Mouse (Mus musculus): ENCODE measurements around the gene Tap1.
"Not testable (repeated sequence)": the region's sequence is repeated elsewhere in the genome, so short reads cannot be mapped to it uniquely, and the experiment has no call there.

Gene Tap1

DNA sequence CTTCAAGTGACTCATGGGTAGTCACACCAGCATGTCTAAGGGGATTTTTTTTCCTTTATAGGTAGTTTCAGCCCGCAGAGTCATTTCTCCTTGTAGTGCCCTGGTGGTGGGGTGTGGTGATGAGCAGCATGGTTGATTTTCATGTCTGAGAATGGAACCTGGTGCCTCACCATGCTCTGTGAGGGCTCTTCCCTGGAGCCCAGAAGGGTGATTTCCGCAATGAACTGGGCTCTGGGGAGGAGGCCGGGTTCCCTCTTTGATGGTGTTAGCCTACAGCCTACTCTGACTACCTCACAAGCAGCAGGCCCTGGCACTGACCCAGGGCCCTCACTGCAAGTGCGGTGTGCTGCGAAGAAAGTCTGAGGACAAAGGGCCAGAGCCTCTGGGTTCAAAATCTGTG is 16.1 kb downstream of the Tap1 start, which contains the start of gene Tap2:
Tap2 (plus strand) TSS at position 84 of the 400 bp plus-strand sequence.
- DNase-seq (ENCODE audit: low read depth in 2 of 2, low spot score in 2 of 2), result no peak

DNA sequence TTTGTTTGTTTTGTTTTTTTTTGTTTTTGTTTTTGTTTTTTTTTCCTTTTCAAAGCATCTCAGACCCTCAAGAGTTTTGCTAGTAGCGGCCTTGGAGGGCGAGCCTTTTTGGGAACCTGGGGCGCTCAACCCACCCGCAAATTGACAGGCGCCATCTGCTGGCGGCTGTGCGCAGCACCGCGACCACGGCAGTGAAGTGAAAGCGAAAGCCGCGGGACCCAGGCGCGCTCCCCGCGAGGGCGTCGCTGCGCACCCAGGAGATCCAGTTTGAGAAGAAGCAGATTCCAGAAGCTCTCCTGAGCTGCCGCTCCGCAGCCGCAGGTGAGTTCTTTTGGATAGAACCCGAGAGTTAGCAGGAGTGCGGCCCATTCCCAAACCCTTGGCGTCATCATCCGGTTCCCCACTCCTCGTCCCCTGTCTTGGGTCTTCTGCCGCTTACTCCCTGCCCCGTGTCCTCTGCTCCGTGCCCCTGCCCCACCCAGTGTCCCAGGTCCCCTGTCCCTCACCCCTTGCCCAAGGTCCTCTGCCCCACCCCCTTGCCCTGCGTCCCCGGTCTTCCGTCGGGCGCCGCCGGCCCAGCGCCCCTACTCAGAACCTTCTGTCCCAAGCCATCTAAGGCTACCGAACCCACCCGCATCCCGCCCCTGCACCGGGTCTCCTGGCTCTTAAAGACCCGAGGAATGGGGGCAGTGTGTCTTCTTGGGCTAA is 17.1 kb downstream of the Tap1 start:
- peak; percentile 91 to 93 for DNase-seq (ENCODE audit: low read depth in 2 of 2, low spot score in 2 of 2)

DNA sequence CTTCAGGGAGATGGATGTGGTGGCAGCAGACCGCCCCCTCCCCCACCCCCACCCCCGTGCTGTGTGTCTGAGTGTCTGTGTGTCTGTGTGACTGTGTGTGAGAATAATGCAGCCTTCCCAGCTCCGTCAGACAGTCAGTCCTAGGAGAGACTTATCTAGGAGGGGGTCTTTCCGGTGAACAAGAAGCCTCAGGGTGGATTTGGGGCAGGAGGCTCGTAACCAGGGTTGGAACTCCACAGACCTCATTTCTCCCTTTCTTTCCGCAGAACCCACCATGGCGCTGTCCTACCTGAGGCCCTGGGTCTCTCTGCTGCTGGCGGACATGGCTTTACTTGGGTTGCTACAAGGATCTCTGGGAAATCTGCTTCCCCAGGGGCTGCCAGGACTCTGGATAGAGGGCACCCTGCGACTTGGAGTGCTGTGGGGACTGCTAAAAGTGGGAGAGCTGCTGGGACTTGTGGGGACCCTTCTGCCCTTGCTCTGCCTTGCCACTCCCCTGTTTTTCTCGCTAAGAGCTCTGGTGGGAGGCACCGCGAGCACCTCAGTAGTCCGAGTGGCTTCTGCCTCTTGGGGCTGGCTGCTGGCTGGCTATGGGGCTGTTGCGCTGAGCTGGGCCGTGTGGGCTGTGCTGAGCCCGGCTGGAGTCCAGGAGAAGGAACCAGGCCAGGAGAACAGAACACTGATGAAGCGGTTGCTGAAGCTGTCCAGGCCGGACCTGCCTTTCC is 17.8 kb downstream of the Tap1 start:
- peak in 1 of 2 experiments; percentile 16 for DNase-seq (ENCODE audit: low read depth in 2 of 2, low spot score in 2 of 2)

DNA sequence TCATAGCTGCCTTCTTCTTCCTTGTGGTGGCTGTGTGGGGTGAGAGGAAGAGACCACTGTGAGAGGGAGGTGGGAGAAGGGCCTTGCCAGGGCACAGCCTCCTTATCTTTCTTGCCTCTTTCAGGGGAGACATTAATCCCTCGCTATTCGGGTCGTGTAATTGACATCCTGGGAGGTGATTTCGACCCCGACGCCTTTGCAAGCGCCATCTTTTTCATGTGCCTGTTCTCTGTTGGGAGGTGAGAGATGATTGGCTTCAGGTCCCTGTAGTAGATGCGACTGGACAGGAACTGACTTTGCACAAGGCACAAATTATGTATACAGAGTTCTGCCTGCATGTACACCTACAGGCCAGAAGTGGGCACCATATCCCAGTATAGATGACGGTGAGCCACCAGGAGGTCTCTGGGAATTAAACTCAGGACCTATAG is 18.4 kb downstream of the Tap1 start:
- DNase-seq (ENCODE audit: low read depth in 2 of 2, low spot score in 2 of 2), result peak in 1 of 2 experiments; percentile 42

DNA sequence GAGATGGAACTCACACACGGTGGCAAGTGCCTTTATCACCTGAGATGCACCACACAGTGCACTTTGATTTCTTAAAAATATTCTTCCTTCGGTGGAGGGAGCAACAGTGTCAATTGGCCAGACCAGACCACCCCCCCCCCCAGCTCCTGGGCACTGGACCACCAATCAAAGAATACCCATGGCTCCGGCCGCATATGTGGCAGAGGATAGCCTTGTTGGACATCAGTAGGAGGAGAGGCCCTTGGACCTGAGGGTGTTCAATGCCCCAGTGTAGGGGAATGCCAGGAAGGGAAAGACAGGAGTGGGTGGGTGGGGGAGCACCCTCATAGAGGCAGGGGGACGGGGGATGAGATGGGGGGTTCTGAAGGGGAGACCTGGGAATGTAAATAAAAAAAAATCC is 19.4 kb downstream of the Tap1 start:
- no peak for DNase-seq (ENCODE audit: low read depth in 2 of 2, low spot score in 2 of 2)

DNA sequence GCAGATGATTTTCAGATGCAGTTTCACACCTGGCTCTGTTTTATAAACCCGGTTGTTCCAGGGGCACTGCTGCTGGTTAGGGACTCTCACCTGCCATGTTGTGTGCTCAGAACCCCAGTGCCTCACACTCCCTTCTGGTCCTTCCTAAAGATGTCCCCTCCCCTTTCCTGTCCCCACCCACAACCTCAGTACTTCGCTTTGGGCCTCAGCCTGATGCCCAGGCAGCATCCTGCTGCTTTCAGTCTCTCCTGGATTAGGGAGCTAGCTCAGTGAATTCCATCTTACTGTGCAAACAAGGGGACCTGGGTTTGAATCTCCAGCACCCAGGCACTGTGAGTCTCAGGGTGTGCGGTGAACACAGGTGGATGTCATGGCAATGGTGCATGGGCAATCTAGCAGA is 20.1 kb downstream of the Tap1 start:
- no peak for DNase-seq (ENCODE audit: low read depth in 2 of 2, low spot score in 2 of 2)

DNA sequence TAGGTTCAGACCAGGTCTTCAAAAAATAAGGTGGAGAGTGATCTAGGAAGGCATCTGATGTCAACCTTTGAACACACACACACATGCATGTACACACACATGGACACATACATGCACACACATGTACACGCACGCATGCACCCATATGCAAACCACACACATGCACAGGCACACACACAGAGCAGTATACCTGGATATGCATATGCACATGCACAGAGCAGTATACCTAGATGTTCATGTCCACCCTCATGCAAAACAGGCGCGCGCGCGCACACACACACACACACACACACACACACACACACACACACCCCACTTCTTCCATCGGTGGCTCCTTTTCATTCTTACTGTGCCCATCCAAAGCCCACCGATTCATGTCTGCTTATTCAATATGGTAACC is 20.5 kb downstream of the Tap1 start:
- DNase-seq (ENCODE audit: low read depth in 2 of 2, low spot score in 2 of 2), result no peak

DNA sequence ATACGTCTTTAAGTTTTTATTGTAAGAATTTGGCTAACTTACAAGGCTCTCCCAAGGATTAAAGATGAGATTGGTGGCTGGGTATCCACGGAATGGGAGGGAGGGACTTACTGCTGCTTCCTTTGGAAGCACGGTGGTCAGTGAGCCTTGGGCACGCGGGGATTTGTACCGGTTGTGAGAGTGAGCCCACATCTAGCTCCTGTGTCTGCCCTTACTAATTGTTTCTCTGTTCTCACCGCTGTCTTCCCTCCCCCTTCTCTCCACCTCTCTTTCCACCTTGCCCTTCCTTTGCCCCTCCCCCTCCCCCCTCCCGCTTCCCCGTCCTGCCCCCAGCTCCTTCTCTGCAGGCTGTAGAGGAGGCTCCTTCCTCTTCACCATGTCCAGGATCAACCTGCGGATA is 21.1 kb downstream of the Tap1 start:
- DNase-seq (ENCODE audit: low read depth in 2 of 2, low spot score in 2 of 2), result no peak

DNA sequence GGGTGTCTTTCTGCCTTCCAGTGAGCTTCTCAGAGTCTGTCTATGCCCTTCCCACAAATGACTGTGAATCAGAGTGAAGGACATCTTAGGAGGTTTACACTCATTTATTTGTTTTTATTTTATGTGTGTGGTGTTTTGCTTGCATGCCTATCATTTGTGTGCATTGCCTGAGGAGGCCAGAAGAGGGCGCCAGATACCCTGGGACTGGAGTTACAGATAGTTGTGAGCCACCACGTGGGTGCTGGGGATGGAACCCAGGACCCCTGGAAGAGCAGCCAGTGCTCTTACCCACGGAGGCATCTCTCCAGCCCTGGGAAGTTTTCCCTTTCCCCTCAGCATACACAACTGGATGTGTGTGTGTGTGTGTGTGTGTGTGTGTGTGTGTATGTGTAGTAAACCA is 22.3 kb downstream of the Tap1 start:
- DNase-seq (ENCODE audit: low read depth in 2 of 2, low spot score in 2 of 2), result no peak

DNA sequence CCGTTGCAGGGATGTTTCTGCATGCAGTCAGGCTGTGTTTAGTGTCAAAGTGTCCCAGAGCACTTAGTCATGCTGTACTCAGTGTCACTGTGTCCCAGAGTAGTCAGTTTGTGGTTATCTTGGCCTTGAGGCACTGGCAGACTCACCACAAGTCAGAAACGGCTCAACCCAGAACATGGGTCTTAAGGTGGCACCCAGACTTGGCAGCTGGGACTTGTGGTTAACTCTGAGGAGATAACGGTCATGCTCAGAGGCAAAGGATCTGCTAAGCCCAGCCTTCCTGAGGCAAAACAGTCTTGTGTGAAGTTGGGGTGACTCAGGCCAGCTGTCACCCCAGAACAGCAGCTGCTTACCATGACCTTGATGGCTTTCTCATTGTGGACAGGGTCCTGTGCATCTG is 23.2 kb downstream of the Tap1 start:
- no peak for DNase-seq (ENCODE audit: low read depth in 2 of 2, low spot score in 2 of 2)

DNA sequence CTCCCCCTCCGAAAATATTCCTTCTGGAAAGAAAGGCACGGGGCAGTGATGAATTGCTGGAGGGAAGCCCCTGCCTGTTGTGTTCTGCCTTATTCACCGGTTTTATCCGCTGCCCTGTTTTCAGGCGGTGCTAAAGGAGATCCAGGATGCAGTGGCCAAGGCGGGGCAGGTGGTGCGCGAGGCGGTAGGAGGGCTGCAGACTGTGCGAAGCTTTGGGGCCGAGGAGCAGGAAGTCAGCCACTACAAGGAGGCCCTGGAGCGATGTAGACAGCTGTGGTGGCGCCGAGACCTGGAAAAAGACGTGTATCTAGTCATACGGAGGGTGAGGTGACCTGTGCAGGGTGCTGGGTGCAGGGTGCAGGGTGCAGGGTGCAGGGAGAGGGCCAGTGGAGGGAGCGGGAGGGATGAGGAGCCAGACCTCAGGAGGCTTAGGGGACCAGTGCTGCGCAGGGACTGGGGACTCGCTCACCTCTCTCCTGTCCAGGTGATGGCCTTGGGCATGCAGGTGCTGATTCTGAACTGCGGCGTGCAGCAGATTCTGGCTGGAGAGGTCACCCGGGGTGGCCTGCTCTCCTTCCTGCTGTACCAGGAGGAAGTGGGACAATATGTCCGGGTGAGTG is 24.5 kb downstream of the Tap1 start:
- DNase-seq (ENCODE audit: low read depth in 2 of 2, low spot score in 2 of 2), result peak in 1 of 2 experiments; percentile 42

DNA sequence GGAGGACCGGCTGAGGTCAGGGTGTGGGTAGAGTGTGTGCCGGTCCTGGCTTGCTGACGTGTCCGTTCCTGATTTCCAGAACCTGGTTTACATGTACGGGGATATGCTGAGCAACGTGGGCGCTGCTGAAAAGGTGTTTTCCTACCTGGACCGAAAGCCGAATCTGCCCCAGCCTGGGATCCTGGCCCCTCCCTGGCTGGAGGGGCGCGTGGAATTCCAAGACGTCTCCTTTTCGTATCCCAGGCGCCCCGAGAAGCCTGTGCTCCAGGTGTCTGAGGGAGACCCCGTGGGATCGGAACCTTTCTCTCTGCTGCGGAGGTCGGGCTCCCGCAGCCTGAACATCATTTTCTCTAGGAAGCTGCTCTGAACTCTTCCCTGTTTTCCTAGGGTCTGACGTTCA is 26.6 kb downstream of the Tap1 start:
- no peak for DNase-seq (ENCODE audit: low read depth in 2 of 2, low spot score in 2 of 2)

DNA sequence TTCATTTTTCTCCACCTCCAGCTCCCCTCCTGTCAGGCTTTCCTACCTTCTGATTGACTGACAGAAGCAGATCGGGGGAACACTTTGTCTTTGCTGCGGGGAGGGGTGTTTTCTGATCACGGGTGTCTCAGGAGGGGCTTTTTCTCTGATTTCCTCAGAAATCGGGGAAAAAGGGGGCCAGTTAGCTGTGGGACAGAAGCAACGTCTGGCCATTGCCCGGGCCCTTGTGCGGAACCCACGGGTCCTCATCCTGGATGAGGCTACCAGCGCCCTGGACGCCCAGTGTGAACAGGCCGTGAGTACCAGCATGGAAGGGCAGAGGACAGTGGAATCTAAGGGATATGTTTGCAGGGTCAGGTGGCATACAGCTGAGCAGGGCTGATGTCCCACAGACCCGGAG is 27.8 kb downstream of the Tap1 start:
- no peak for DNase-seq (ENCODE audit: low read depth in 2 of 2, low spot score in 2 of 2)

DNA sequence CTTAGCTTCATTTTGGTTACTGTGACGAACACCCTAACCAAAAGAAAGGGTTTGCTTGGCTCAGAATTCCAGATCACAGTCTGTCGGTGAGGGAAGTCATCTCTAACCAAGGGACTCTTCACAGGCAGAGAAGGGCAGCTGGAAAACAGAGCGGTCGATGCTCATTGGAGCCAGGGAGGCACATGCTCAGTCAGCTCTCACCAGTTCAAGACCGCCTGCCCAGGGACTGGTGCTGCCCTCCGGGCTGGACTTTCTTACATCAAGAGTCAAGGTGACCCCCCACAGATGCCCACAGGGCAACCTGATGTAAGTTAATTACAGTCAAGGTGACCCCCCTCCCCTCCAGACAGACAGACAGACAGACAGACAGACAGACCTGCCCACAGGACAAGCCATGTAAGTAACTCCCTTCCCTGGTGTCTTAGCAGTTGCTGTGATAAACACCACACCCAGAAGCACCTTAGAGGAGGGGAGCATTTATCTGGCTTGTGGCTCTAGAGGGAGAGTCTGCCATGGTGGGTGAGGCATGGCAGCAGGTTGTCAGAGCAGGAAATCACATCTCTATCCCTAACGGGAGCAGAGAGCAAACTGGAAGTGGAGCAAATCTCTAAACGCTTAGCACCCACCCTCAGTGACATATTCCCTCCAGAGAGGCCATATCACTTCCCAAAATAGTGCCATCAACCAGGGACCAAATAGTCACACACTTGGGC is 30.0 kb downstream of the Tap1 start:
- DNase-seq (ENCODE audit: low read depth in 2 of 2, low spot score in 2 of 2), result peak in 1 of 2 experiments; percentile 0

DNA sequence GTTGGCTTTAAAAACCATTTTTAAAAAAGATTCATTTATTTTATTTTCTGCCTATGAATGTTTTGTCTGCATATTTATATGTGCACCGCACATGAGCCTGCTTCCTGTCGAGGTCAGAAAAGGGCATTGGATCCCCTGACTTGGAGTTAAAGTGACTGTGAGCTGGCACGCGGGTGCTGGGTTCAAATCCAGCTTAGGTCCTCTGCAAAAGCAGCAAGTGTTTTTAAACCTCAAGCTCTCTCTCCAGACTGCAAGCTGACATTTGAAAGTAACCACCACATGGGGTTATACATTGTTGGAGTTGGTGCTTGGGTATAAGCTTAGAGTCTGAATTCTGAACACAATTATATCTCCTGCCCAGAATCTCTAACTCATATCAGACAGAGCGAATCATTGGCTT is 30.6 kb downstream of the Tap1 start:
- DNase-seq (ENCODE audit: low read depth in 2 of 2, low spot score in 2 of 2), result no peak

DNA sequence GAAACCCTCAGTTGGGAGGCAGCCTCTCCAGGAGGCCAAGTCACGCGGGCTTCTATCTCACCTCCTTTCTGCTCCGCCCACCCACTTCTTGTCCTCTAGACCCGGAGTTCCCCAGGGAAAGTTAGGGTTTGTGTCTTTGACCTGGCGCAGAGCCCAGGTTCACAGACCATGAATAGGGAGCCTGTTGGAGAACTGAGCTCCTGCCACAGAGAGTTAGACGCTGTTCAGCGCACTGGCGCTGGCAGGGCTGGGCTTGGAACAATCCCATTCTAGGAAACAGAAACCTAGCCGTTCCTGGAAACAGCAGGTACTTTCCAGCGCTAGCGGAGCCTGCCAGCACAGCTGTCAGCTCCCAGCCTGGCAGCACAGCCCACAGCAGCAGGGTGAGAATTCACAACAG is 31.3 kb downstream of the Tap1 start:
- no peak for DNase-seq (ENCODE audit: low read depth in 2 of 2, low spot score in 2 of 2)

DNA sequence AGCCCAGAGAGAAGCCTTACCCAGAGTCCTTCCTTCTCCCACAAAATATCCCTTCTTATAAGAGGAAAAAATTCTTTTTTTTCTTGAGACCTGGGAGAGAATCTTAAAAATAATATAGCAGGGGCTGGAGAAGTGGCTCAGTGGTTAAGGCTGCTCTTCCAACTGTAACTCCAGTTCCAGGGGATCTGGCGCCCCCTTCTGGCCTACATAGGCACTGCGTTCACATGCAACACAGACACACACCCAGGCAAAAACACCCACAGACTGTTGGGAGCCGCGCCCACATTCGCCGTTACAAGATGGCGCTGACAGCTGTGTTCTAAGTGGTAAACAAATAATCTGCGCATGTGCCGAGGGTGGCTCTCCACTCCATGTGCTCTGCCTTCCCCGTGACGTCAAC is 31.7 kb downstream of the Tap1 start:
- peak; percentile 75 to 86 for DNase-seq (ENCODE audit: low read depth in 2 of 2, low spot score in 2 of 2)

DNA sequence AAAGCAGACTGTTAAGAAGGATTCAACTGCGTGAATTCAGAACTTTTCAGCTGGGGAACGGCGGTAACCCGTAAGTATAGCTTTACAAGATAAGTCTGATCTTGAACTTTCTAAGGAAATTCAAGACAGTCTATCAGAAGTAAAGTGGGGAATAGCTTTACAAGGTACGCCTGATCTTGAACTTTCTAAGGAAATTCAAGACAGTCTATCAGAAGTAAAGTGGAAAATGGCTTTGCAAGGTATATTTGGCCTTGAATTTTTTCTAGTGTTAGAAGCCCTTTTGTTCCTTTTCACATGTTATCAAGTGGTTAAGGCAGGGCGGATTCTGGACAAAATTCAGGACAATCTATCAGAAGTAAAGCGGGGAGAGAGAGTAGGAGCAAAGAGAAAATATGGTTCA is 32.4 kb downstream of the Tap1 start:
- peak; percentile 33 to 62 for DNase-seq (ENCODE audit: low read depth in 2 of 2, low spot score in 2 of 2)

DNA sequence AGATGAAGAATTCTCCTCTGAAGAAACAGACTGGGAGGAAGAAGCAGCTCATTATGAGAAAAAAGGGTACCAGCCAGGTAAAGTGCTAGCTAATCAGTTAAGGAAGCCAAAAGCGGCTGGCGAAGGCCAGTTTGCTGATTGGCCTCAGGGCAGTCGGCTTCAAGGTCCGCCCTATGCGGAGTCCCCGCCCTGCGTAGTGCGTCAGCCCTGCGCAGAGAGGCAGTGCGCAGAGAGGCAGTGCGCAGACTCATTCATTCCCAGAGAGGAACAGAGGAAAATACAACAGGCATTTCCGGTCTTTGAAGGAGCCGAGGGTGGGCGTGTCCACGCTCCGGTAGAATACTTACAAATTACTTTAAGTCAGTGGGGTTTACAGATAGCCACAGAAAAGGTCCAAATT is 33.0 kb downstream of the Tap1 start:
- DNase-seq (ENCODE audit: low read depth in 2 of 2, low spot score in 2 of 2), result not testable (repeated sequence)

DNA sequence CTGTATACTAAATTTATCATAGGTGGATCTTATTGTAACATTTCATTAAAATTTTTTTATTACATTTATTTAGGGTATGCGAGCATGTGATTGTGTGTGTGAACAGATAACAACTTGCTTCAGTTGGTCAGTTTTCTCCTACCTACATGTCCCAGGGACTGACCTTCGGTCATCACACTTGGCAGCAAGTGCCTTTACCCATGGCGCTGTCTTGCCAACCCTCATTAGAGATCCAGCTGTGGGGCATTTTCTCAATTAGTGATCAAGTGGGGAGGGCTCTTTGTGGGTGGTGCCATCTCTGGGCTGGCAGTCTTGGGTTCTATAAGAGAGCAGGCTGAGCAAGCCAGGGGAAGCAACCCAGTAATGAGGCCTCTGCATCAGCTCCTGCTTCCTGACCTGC is 37.5 kb downstream of the Tap1 start:
- DNase-seq (ENCODE audit: low read depth in 2 of 2, low spot score in 2 of 2), result no peak

DNA sequence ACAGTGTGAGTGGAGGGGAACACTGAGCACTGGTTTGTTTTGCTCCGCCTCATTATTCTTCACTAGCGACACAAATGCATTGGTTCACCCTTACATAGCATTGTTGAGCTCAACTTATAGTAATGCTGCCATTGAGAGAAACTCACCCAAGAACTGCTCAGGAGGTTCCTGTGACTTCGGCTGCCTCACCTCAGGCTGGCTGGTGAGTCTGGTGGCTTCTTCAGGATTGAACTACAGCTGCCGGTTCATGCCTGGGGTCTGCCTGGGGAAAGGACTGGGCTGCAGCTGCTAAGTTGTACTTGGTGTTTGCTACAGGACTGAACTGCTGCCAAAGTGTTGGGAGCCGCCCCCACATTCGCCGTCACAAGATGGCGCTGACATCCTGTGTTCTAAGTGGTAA is 38.1 kb downstream of the Tap1 start:
- DNase-seq (ENCODE audit: low read depth in 2 of 2, low spot score in 2 of 2), result no peak

DNA sequence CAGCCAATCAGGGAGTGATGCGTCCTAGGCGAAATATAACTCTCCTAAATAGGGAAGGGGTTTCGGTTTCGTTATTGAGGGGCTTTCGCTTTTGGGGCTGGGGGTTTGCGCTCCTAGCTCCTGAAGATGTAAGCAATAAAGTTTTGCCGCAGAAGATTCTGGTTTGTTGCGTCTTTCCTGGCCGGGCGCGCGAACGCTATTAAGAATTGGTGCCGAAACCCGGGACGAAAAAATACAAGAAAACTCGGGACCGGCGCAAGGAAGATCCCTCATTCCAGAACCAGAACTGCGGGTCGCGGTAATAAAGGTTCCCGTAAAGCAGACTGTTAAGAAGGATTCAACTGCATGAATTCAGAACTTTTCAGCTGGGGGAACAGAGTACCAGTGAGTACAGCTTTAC is 38.6 kb downstream of the Tap1 start:
- DNase-seq (ENCODE audit: low read depth in 2 of 2, low spot score in 2 of 2), result not testable (repeated sequence)
